Mouse (Mus musculus): ENCODE data around the gene Gm20388. TPM values are rescaled to one million over a fixed set of nuclear protein-coding genes. Genes with fewer than 3 reads are reported as not detected.

The Gm20388 gene
- polyA plus RNA-seq, 1 experiment from 2014 or later: not detected

DNA sequence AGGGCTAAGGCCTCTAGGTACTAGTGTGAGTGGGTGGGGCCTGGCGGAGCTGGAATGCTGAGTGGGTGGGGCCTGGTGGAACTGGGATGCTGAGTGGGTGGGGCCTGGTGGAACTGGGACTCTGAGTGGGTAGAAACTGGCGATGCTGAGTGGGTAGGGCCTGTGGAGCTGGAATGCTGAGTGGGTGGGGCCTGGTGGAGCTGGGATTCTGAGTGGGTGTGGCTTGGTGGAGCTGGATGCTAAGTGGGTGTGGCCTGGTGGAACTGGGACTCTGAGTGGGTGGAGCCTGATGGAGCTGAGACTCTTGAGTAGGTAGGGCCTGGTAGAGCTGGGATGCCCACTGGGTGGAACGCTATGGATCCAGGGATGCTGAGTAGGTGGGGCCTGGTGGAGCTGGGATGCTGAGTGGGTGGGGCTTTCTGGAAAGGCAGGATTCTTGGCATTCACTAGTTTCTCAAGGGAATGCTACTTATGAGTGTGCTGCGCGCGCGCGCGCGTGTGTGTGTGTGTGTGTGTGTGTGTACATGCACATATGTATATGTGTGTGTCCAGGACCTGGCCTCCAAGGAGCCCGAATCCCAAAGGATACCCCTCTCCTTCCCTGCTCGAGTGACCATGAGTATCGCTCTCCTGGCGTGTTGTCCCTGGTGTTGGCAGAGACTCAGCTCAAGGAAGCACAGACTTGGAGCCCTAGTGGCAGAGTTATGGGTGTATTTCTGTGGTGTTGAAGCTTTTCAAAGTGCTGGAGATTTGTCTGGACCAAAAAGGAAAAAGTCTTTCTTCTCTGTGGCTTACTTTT, 608.3 kb downstream of the Gm20388 start:
- WGBS: 60% methylated on average over 14 of the region's 14 CpGs
- no peak for ATAC-seq (replicated peaks)
- Histone ChIP-seq H3K4me2 (replicated peaks) (no peak overlapping the region), H3K36me3 (no peaks in the 10 kb centered on the region), H3K4me1 (peaks cover 99% of the 10 kb centered on the region), H3K27ac (replicated peaks) (peak overlapping the region; percentile 95; the same call in 1 of the 2 replicates), H3K9me3 (no peaks in the 10 kb centered on the region), H3K27me3 (no peaks in the 10 kb centered on the region), H3K4me3 (no peak overlapping the region), H3K9ac (replicated peaks) (no peak overlapping the region)

DNA sequence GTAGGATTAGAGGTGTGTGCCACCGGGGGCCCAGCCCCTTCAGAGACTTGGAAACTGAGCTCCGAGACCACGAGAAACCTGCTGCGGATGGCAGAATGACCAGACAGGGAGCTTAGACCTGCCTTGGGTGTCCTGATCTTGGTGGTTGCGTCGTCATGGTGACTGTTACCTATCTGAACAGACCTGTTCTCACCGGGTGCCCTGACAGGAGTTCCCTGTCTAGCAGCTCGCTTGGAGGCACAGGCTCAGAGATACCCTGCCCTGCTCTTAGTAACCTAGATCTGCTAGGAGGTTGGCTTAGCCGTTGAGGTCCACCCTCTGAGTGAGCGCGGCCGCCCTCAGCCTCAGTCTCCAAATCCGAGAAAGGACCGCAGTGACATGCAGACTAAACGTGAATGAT, 609.6 kb downstream of the Gm20388 start:
- 64% methylated on average over 15 of the region's 15 CpGs for WGBS
- no peaks in the 10 kb centered on the region for H3K27me3 ChIP-seq
- ATAC-seq (replicated peaks): no peak
- peak overlapping the region; percentile 95 for H3K27ac ChIP-seq (replicated peaks)
- H3K4me1 ChIP-seq: peaks cover 97% of the 10 kb centered on the region
- H3K36me3 ChIP-seq: no peaks in the 10 kb centered on the region
- no peaks in the 10 kb centered on the region for H3K9me3 ChIP-seq
- H3K4me2 ChIP-seq (replicated peaks): peak overlapping the region; percentile 34; the same call in 1 of the 2 replicates
- H3K9ac ChIP-seq (replicated peaks): no peak overlapping the region
- H3K4me3 ChIP-seq: no peak overlapping the region

DNA sequence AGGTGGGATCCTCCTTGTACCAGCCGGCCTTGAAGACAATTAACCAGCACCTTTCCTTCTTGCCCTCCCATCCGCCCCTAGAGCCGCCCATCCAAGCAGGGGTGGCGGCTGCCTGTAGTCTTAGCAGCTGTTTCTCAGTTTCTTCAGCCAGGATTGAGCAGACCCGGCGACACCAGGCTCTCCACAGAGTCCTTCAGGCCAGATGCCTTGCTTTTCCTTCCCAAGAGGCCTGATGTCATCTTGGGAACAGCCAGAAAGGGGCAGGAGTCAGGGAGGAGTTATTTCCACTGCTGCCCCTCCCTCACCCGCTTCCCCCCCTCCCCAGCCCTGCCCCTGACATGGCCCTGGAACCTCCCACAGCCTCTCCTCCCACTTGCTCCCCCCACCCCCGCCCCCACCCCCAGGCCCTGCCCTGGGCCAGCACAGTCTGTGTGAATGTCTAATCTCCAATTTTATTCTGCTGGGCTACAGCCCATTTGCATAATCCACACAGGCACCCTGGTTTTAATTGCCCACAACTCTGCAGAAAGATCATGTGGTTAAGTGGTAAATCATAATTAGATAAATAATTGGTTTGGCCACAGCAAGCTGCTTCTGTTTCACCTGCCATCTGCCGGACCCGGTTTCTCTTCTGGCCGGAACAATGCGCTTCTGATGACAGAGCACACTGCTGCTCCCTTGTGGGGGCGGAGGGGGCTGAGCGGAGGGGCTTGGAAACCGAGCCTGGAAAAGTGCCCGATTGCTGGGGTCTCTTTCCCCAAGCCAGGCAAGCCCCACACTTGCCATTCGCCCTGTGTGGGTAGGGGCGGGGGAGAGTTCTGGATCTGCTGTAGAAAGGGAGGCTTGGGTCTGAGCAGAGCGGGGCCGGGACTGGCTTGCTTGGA, 610.3 kb downstream of the Gm20388 start:
- Histone ChIP-seq H3K9me3 (no peaks in the 10 kb centered on the region), H3K4me3 (no peak overlapping the region), H3K4me2 (replicated peaks) (peak overlapping the region; percentile 34), H3K27me3 (no peaks in the 10 kb centered on the region), H3K9ac (replicated peaks) (peak overlapping the region; percentile 19; the same call in 1 of the 2 replicates), H3K36me3 (no peaks in the 10 kb centered on the region), H3K27ac (replicated peaks) (peak overlapping the region; percentile 95), H3K4me1 (peaks cover 97% of the 10 kb centered on the region)
- WGBS: 3% methylated on average over 19 of the region's 20 CpGs
- peak; percentile 84 for ATAC-seq (replicated peaks)

DNA sequence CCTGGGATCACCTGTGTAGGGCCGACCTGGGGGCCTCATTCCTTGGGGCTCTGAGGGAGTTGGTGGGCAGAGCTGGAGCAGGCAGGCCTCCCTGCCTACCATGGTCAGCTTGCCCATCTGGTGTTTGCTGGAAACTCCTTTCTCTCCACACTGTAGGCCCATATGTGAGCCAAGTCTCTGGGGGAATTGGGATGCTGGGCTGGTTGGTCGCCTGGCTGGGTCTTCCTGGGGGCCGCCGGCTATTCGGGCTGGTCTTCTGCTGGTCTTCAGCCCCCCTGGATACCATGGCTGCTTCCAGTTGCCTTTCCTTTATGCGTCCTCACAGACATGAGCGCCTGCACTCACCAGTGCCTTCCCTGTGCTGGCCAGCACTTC, 610.9 kb downstream of the Gm20388 start:
- no peaks in the 10 kb centered on the region for H3K27me3 ChIP-seq
- H3K36me3 ChIP-seq: no peaks in the 10 kb centered on the region
- no peak overlapping the region for H3K4me3 ChIP-seq
- WGBS: 24% methylated on average over 7 of the region's 7 CpGs
- peak overlapping the region; percentile 34 for H3K4me2 ChIP-seq (replicated peaks)
- H3K9ac ChIP-seq (replicated peaks): peak overlapping the region; percentile 19; the same call in 1 of the 2 replicates
- peak; percentile 3; the same call in 1 of the 2 replicates for ATAC-seq (replicated peaks)
- H3K9me3 ChIP-seq: no peaks in the 10 kb centered on the region
- H3K4me1 ChIP-seq: peaks cover 97% of the 10 kb centered on the region
- peak overlapping the region; percentile 95 for H3K27ac ChIP-seq (replicated peaks)

DNA sequence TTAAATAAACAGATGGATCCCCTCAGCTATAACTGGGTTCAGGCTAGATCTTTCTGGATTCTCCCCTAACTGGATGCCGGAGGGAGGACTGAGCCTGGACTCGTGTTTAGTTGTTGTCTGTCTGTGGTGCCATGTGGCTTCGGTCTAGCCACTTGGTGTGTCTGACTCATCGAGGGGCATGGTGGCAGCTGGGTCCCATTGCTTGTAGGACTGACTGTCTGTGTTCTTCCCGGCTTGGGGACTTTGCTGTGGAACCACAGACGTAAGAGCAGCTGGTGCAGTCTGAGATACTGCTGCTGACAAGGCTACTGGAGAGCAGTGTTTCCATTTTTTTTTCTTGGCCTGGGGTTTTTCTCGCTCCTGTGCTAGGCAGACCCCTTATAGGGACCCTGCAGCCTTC, 613.0 kb downstream of the Gm20388 start:
- Histone ChIP-seq H3K4me1 (peaks cover 97% of the 10 kb centered on the region), H3K9ac (replicated peaks) (no peak overlapping the region), H3K27me3 (no peaks in the 10 kb centered on the region), H3K9me3 (no peaks in the 10 kb centered on the region), H3K4me3 (no peak overlapping the region), H3K36me3 (no peaks in the 10 kb centered on the region), H3K27ac (replicated peaks) (peak overlapping the region; percentile 34), H3K4me2 (replicated peaks) (no peak overlapping the region)
- no peak for ATAC-seq (replicated peaks)
- 45% methylated on average over 7 of the region's 7 CpGs for WGBS

DNA sequence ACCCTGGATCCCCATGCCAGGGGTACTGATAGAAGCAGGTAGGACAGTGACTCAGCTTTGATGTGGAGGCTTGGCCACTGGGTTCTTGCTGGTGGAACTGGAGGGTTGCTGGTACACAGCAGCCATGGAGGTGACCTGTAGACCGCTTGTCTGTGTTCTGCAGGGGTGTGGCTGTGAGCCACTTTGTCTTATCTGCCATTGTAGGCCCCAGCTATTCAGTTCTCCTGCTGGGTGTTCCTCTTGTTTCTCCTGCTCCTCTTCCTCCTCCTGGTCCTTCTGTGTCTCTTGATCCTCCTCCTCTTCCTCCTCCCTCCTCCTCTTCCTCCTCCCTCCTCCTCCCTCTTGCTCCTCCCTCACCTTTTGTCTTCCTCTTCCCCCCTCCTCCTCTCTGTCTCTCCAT, 614.5 kb downstream of the Gm20388 start:
- no peak overlapping the region for H3K4me2 ChIP-seq (replicated peaks)
- no peaks in the 10 kb centered on the region for H3K36me3 ChIP-seq
- no peak for ATAC-seq (replicated peaks)
- no peak overlapping the region for H3K9ac ChIP-seq (replicated peaks)
- no peaks in the 10 kb centered on the region for H3K9me3 ChIP-seq
- H3K4me1 ChIP-seq: peaks cover 92% of the 10 kb centered on the region
- no peak overlapping the region for H3K27ac ChIP-seq (replicated peaks)
- WGBS: 73% methylated on average over 1 of the region's 1 CpGs
- H3K27me3 ChIP-seq: no peaks in the 10 kb centered on the region
- H3K4me3 ChIP-seq: no peak overlapping the region

DNA sequence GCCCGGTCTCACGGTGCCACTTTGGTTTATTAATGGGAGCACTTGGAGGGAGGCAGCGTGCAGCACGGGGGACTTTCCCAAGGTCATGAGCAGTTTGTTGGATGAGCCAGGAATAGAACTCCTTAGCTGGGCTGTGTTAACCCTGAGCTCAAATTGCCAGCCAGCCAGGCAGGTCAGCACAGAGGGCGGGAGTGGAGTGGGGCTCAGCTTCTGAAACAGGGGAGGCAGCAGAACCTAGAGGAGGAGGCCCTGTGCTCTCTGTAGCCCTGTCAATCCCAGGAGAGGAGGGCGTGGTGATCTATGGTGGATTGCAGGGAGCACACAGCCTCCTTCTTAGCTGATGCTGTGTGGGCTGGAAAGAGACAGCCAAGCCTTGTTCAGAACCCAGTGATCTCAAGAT, 615.2 kb downstream of the Gm20388 start:
- 42% methylated on average over 6 of the region's 6 CpGs for WGBS
- ATAC-seq (replicated peaks): no peak

DNA sequence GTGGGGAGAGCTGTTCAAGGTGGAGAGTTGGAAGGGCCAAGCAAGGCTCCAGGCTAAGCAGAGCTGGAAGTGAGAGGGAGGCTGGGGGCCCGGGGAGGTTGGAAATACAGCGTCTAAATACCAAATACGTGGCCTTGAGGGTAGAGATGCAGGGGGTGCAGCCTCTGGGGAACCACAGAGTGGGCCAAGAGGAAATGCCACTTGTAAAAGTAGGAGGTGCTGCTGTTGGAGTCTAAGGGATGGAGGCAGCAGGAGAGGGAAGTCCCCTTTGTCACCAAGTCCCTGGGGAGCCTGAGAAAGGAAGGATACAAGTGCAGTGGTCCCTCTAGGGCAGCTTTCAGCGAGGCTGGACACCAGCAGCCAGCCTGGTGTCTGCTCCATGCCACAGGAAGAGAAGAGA, 615.9 kb downstream of the Gm20388 start:
- H3K36me3 ChIP-seq: no peaks in the 10 kb centered on the region
- H3K4me1 ChIP-seq: peaks cover 88% of the 10 kb centered on the region
- no peak overlapping the region for H3K4me3 ChIP-seq
- H3K27ac ChIP-seq (replicated peaks): peak overlapping the region; percentile 2
- ATAC-seq (replicated peaks): no peak
- 41% methylated on average over 4 of the region's 4 CpGs for WGBS
- H3K9me3 ChIP-seq: no peaks in the 10 kb centered on the region
- no peak overlapping the region for H3K4me2 ChIP-seq (replicated peaks)
- no peak overlapping the region for H3K9ac ChIP-seq (replicated peaks)
- H3K27me3 ChIP-seq: no peaks in the 10 kb centered on the region

More for the DNA sequence above, 615.2 kb downstream of the Gm20388 start:
- Histone ChIP-seq H3K4me1 (peaks cover 89% of the 10 kb centered on the region), H3K9me3 (no peaks in the 10 kb centered on the region), H3K27ac (replicated peaks) (0 out of 2 replicates have a peak overlapping the region, but pooled peaks have one; percentile 32), H3K4me2 (replicated peaks) (no peak overlapping the region), H3K9ac (replicated peaks) (no peak overlapping the region), H3K4me3 (no peak overlapping the region), H3K36me3 (no peaks in the 10 kb centered on the region), H3K27me3 (no peaks in the 10 kb centered on the region)

DNA sequence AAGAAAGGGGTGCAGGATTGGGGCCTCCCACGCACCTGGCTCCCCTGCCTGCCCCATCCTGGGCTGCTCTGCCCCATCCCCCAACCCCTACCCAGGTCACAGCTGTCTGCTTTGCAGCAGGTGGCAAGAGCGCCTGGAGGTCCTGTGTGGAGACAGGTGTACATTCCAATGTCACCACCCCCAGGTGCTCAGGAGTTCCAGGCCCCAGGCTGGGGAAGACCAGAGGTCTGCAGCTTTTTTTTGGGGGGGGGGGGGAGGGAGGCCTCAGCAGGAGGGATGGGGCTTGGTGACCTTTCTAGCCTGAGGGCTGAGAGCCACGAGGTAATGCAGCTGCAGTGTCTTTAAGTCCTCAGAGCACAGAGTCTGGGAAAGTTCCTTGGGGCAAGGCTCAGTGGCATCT, 617.7 kb downstream of the Gm20388 start:
- H3K27ac ChIP-seq (replicated peaks): no peak overlapping the region
- no peak for ATAC-seq (replicated peaks)
- 32% methylated on average over 3 of the region's 3 CpGs for WGBS

DNA sequence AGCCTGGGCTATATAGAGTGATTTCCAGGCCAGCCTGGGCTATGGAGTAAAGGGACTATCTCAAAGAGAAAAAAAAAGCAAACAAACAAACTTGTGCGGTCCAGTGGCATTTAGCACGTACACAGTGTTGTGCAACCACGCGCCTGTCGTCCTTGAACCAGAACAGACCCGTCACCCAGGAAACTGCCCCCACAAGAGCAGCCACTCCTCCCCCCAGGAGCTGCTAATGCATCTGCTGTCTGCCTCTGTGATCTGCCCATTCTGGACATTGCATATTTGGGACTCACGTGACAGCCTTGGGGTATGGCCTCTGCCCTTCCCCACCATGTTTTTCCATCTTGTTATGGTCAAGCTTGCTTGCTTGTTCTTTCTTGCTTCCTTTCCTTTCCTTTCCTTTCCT, 618.6 kb downstream of the Gm20388 start:
- H3K27ac ChIP-seq (replicated peaks): no peak overlapping the region
- H3K27me3 ChIP-seq: no peaks in the 10 kb centered on the region
- no peak overlapping the region for H3K4me2 ChIP-seq (replicated peaks)
- no peaks in the 10 kb centered on the region for H3K36me3 ChIP-seq
- no peak for ATAC-seq (replicated peaks)
- no peaks in the 10 kb centered on the region for H3K9me3 ChIP-seq
- no peak overlapping the region for H3K4me3 ChIP-seq
- WGBS: 65% methylated on average over 7 of the region's 7 CpGs
- peaks cover 90% of the 10 kb centered on the region for H3K4me1 ChIP-seq
- no peak overlapping the region for H3K9ac ChIP-seq (replicated peaks)

More for the DNA sequence above, 617.7 kb downstream of the Gm20388 start:
- no peak overlapping the region for H3K4me2 ChIP-seq (replicated peaks)
- no peaks in the 10 kb centered on the region for H3K9me3 ChIP-seq
- H3K27me3 ChIP-seq: no peaks in the 10 kb centered on the region
- H3K4me1 ChIP-seq: peaks cover 90% of the 10 kb centered on the region
- H3K36me3 ChIP-seq: no peaks in the 10 kb centered on the region
- no peak overlapping the region for H3K4me3 ChIP-seq
- no peak overlapping the region for H3K9ac ChIP-seq (replicated peaks)

DNA sequence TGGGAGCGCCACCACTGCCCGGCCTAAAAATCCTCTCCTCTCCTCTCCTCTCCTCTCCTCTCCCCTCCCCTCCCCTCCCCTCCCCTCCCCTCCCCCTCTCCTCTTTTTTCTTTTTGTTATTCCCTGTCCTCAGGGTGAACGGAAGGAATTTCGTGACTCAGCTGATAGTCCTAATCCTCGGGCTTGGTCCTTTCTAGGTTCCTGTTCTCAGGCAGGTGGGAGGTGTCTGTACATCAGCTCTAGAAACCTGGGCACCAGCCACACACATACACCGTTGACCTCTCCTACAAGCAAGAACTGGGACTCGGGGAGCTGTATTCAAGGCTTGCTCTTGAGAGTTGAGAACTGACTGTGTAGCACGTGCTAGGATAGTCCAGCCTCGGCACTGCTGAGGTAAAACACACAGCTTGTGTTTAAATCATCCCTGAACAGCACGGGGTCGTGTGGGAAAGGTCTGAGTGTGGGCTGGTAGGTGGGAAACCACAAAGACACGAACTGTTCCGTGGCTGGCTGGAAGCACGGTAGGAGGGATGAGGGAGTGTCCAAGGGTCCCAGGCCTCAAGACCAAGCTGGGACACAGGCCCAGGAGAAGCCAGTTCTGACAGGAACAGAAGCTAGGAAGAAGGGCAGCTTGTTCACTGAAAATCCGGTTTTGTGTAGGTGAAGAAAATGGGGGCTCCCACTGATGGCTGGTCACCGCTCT, 620.5 kb downstream of the Gm20388 start:
- Histone ChIP-seq H3K27me3 (no peaks in the 10 kb centered on the region), H3K36me3 (no peaks in the 10 kb centered on the region), H3K9me3 (no peaks in the 10 kb centered on the region), H3K27ac (replicated peaks) (peak overlapping the region; percentile 98), H3K4me2 (replicated peaks) (no peak overlapping the region), H3K4me1 (peaks cover 91% of the 10 kb centered on the region), H3K9ac (replicated peaks) (no peak overlapping the region), H3K4me3 (no peak overlapping the region)
- WGBS: 45% methylated on average over 16 of the region's 16 CpGs
- no peak for ATAC-seq (replicated peaks)

All from forebrain, embryonic 15.5 days (tissue).